Mouse (Mus musculus) cerebellum, adult 2 months (tissue): ENCODE measurements at regions not wholly inside any gene's neighbourhood (a gene's known extent, or its start where the extent isn't known, plus 50 kb on each side); places are given as distances from the start of the nearest gene placed in this dataset.

ENCODE experiments used
- CTCF ChIP-seq: fragments of 200-500 bp; IDR thresholded peaks from 2 replicates; pipeline ENCODE4 v1.5.1; 2011; ENCODE audit warnings: low read depth, mild to moderate bottlenecking, control low read depth, low read length, moderate library complexity, borderline replicate concordance; ENCODE audit not compliant: insufficient read depth
- POLR2A ChIP-seq: fragments of 200-500 bp; IDR thresholded peaks from 2 replicates; pipeline ENCODE4 v1.6.1; 2011; ENCODE audit warnings: low read length, control low read depth, borderline replicate concordance; ENCODE audit not compliant: insufficient read depth

DNA sequence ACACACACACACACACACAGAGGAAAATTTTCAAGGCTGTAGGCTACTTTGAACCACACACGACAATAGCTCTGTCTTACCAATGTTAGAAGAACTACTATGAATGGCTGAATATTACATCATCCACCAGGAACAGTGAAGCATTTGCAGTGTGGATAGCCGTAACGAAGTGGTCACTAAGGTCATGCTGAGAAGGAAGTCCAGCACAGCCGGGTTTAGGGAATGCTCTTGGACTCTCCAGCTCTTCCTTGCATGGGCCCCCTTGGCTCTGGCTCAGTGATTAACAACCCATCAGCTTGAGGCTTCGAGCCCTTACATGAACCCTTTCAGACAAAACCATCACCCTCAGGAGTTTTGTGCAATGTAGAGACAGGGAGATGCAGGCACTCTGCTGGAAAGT, 245.3 kb downstream of the Adamts20 start:
- no peak for TF ChIP-seq POLR2A
- TF ChIP-seq CTCF = no peak
